Mouse (Mus musculus) thymus, postnatal 10 days (tissue): ENCODE results near the gene Il12rb1.
A peak's percentile ranks its signal among the peaks of the same experiment; 100 is the strongest.

Experiments
- DNase-seq, 2 experiments: peaks; one replicate each; pipeline ENCODE4 v3.0.0; 2021; ENCODE audit warnings: low spot score in 2 of 2

Gene Il12rb1

GRCm38 (mm10) chr8:70850947-70851346 lies 42.7 kb downstream of the Il12rb1 start:
- no peak for DNase-seq

GRCm38 (mm10) chr8:70851837-70852236 lies 43.6 kb downstream of the Il12rb1 start:
- no peak for DNase-seq

GRCm38 (mm10) chr8:70852595-70853231 lies 44.5 kb downstream of the Il12rb1 start:
- no peak for DNase-seq

- no peak for DNase-seq
Measured at GRCm38 (mm10) chr8:70853863-70854262, 45.6 kb downstream of the Il12rb1 start.

GRCm38 (mm10) chr8:70856028-70856427 lies 47.8 kb downstream of the Il12rb1 start:
- no peak for DNase-seq

- no peak for DNase-seq
Measured at GRCm38 (mm10) chr8:70856541-70857197, 48.4 kb downstream of the Il12rb1 start.

GRCm38 (mm10) chr8:70857516-70857915 lies 49.3 kb downstream of the Il12rb1 start:
- no peak for DNase-seq

GRCm38 (mm10) chr8:70862824-70863641 lies 54.8 kb downstream of the Il12rb1 start, which contains the start of gene Kcnn1:
TSS of gene Kcnn1 (minus strand) at chr8:70863258.
- DNase-seq, result no peak

GRCm38 (mm10) chr8:70863956-70864711 lies 55.9 kb downstream of the Il12rb1 start:
- DNase-seq, result no peak

- DNase-seq, result peak in 1 of 2 experiments; percentile 44
Measured at GRCm38 (mm10) chr8:70864712-70865221, 56.5 kb downstream of the Il12rb1 start.

GRCm38 (mm10) chr8:70865350-70866000 lies 57.2 kb downstream of the Il12rb1 start:
- DNase-seq, result peak; percentile 99

GRCm38 (mm10) chr8:70866001-70866520 lies 57.8 kb downstream of the Il12rb1 start:
- peak in 1 of 2 experiments; percentile 55 for DNase-seq

GRCm38 (mm10) chr8:70866566-70866965 lies 58.3 kb downstream of the Il12rb1 start:
- DNase-seq, result no peak

- DNase-seq, result peak; percentile 60 to 63
Measured at GRCm38 (mm10) chr8:70868559-70869198, 60.4 kb downstream of the Il12rb1 start.

- no peak for DNase-seq
Measured at GRCm38 (mm10) chr8:70869199-70869571, 60.9 kb downstream of the Il12rb1 start.

- DNase-seq, result peak in 1 of 2 experiments; percentile 67
Measured at GRCm38 (mm10) chr8:70869601-70870041, 61.4 kb downstream of the Il12rb1 start.
